Mouse (Mus musculus): ENCODE measurements around the gene Irf2. TPM values are rescaled to one million over a fixed set of nuclear protein-coding genes. Genes with fewer than 3 reads are reported as not detected.

Gene Irf2
- polyA plus RNA-seq, 1 experiment from 2014 or later = 29.0 TPM

- WGBS = 80% methylated on average over 9 of the region's 9 CpGs
- no peaks in the 10 kb centered on the region for H3K9me3 ChIP-seq (ENCODE audit: control insufficient read depth, low read length)
Observed at GRCm38 (mm10) chr8:46845891-46846290, 106.4 kb downstream of the Irf2 start.

GRCm38 (mm10) chr8:46846893-46847292 is 107.4 kb downstream of the Irf2 start:
- 95% methylated on average over 5 of the region's 5 CpGs for WGBS
- Histone ChIP-seq H3K4me3 (ENCODE audit: low read length) (no peak overlapping the region), H3K4me1 (ENCODE audit: control insufficient read depth, insufficient read depth, low read length) (peaks cover 44% of the 10 kb centered on the region), H3K27me3 (replicated peaks; ENCODE audit: control insufficient read depth, insufficient read depth, low read length) (no peaks in the 10 kb centered on the region), H3K9ac (ENCODE audit: low read depth, low read length) (no peak overlapping the region), H3K27ac (ENCODE audit: low read length) (no peak overlapping the region), H3K36me3 (ENCODE audit: control insufficient read depth, insufficient read depth, low read length) (peaks cover 7% of the 10 kb centered on the region), H3K9me3 (ENCODE audit: control insufficient read depth, low read length) (no peaks in the 10 kb centered on the region), H3K4me2 (ENCODE audit: low read depth, low read length) (no peak overlapping the region)
- no peak for ATAC-seq

More at GRCm38 (mm10) chr8:46845891-46846290, 106.4 kb downstream of the Irf2 start:
- ATAC-seq = no peak
- no peak overlapping the region for H3K4me2 ChIP-seq (ENCODE audit: low read depth, low read length)
- H3K27me3 ChIP-seq (replicated peaks; ENCODE audit: control insufficient read depth, insufficient read depth, low read length) = no peaks in the 10 kb centered on the region
- H3K4me3 ChIP-seq (ENCODE audit: low read length) = no peak overlapping the region
- peaks cover 7% of the 10 kb centered on the region for H3K36me3 ChIP-seq (ENCODE audit: control insufficient read depth, insufficient read depth, low read length)
- H3K4me1 ChIP-seq (ENCODE audit: control insufficient read depth, insufficient read depth, low read length) = peaks cover 38% of the 10 kb centered on the region
- H3K27ac ChIP-seq (ENCODE audit: low read length) = peak overlapping the region; percentile 74
- H3K9ac ChIP-seq (ENCODE audit: low read depth, low read length) = no peak overlapping the region

GRCm38 (mm10) chr8:46848011-46848641 is 108.6 kb downstream of the Irf2 start:
- peak; percentile 66 for ATAC-seq
- H3K36me3 ChIP-seq (ENCODE audit: control insufficient read depth, insufficient read depth, low read length) = peaks cover 7% of the 10 kb centered on the region
- H3K4me1 ChIP-seq (ENCODE audit: control insufficient read depth, insufficient read depth, low read length) = peaks cover 32% of the 10 kb centered on the region
- no peak overlapping the region for H3K9ac ChIP-seq (ENCODE audit: low read depth, low read length)
- H3K4me2 ChIP-seq (ENCODE audit: low read depth, low read length) = no peak overlapping the region
- WGBS = 66% methylated on average over 6 of the region's 6 CpGs
- H3K9me3 ChIP-seq (ENCODE audit: control insufficient read depth, low read length) = no peaks in the 10 kb centered on the region
- no peak overlapping the region for H3K4me3 ChIP-seq (ENCODE audit: low read length)
- no peaks in the 10 kb centered on the region for H3K27me3 ChIP-seq (replicated peaks; ENCODE audit: control insufficient read depth, insufficient read depth, low read length)
- peak overlapping the region; percentile 96 for H3K27ac ChIP-seq (ENCODE audit: low read length)

- ATAC-seq = peak; percentile 88
- 47% methylated on average over 6 of the region's 6 CpGs for WGBS
- peak overlapping the region; percentile 30; the same call in 1 of the 2 replicates for H3K4me2 ChIP-seq (ENCODE audit: low read depth, low read length)
Observed at GRCm38 (mm10) chr8:46848931-46849330, 109.4 kb downstream of the Irf2 start.

DNA sequence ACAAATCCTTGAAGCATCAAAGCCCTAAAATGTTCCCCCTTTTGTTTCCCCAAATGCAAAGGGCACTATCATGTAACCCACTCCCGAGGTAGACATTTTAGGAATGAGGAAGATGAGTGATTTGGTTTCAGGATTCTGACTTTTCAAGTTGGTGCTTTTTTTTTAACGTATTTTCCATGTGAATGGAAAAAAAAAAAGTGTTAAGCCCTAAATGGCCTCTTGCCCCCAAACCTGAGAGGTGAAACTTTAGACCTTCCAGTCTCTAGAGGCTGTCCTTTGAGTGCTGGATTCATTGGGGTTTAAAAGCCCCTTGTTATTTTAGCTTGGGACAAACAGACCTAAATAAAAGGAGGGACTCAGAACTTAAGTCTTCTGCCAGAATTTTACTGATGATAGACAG is 109.9 kb downstream of the Irf2 start:
- H3K9me3 ChIP-seq (ENCODE audit: control insufficient read depth, low read length) = no peaks in the 10 kb centered on the region
- H3K4me1 ChIP-seq (ENCODE audit: control insufficient read depth, insufficient read depth, low read length) = peaks cover 29% of the 10 kb centered on the region
- ATAC-seq = no peak
- no peaks in the 10 kb centered on the region for H3K27me3 ChIP-seq (replicated peaks; ENCODE audit: control insufficient read depth, insufficient read depth, low read length)
- H3K27ac ChIP-seq (ENCODE audit: low read length) = peak overlapping the region; percentile 96
- 32% methylated on average over 2 of the region's 2 CpGs for WGBS
- no peak overlapping the region for H3K9ac ChIP-seq (ENCODE audit: low read depth, low read length)
- H3K4me2 ChIP-seq (ENCODE audit: low read depth, low read length) = no peak overlapping the region
- peaks cover 7% of the 10 kb centered on the region for H3K36me3 ChIP-seq (ENCODE audit: control insufficient read depth, insufficient read depth, low read length)
- no peak overlapping the region for H3K4me3 ChIP-seq (ENCODE audit: low read length)

More at GRCm38 (mm10) chr8:46848931-46849330, 109.4 kb downstream of the Irf2 start:
- peaks cover 31% of the 10 kb centered on the region for H3K4me1 ChIP-seq (ENCODE audit: control insufficient read depth, insufficient read depth, low read length)
- no peak overlapping the region for H3K4me3 ChIP-seq (ENCODE audit: low read length)
- peak overlapping the region; percentile 53; the same call in 1 of the 2 replicates for H3K9ac ChIP-seq (ENCODE audit: low read depth, low read length)
- peak overlapping the region; percentile 96 for H3K27ac ChIP-seq (ENCODE audit: low read length)
- H3K9me3 ChIP-seq (ENCODE audit: control insufficient read depth, low read length) = no peaks in the 10 kb centered on the region
- no peaks in the 10 kb centered on the region for H3K27me3 ChIP-seq (replicated peaks; ENCODE audit: control insufficient read depth, insufficient read depth, low read length)
- H3K36me3 ChIP-seq (ENCODE audit: control insufficient read depth, insufficient read depth, low read length) = peaks cover 7% of the 10 kb centered on the region

GRCm38 (mm10) chr8:46850258-46850897 is 110.8 kb downstream of the Irf2 start:
- Histone ChIP-seq H3K4me2 (ENCODE audit: low read depth, low read length) (no peak overlapping the region), H3K36me3 (ENCODE audit: control insufficient read depth, insufficient read depth, low read length) (peaks cover 7% of the 10 kb centered on the region), H3K9ac (ENCODE audit: low read depth, low read length) (no peak overlapping the region), H3K4me1 (ENCODE audit: control insufficient read depth, insufficient read depth, low read length) (peaks cover 22% of the 10 kb centered on the region), H3K9me3 (ENCODE audit: control insufficient read depth, low read length) (no peaks in the 10 kb centered on the region), H3K4me3 (ENCODE audit: low read length) (no peak overlapping the region), H3K27ac (ENCODE audit: low read length) (peak overlapping the region; percentile 96; the same call in 1 of the 2 replicates), H3K27me3 (replicated peaks; ENCODE audit: control insufficient read depth, insufficient read depth, low read length) (no peaks in the 10 kb centered on the region)
- no peak for ATAC-seq
- WGBS = 87% methylated on average over 6 of the region's 6 CpGs

- Histone ChIP-seq H3K36me3 (ENCODE audit: control insufficient read depth, insufficient read depth, low read length) (no peaks in the 10 kb centered on the region), H3K9ac (ENCODE audit: low read depth, low read length) (no peak overlapping the region), H3K27ac (ENCODE audit: low read length) (peak overlapping the region; percentile 47), H3K27me3 (replicated peaks; ENCODE audit: control insufficient read depth, insufficient read depth, low read length) (no peaks in the 10 kb centered on the region), H3K9me3 (ENCODE audit: control insufficient read depth, low read length) (no peaks in the 10 kb centered on the region), H3K4me2 (ENCODE audit: low read depth, low read length) (no peak overlapping the region), H3K4me3 (ENCODE audit: low read length) (no peak overlapping the region), H3K4me1 (ENCODE audit: control insufficient read depth, insufficient read depth, low read length) (peaks cover 22% of the 10 kb centered on the region)
- 34% methylated on average over 4 of the region's 4 CpGs for WGBS
- ATAC-seq = no peak
Observed at GRCm38 (mm10) chr8:46851560-46851959, 112.0 kb downstream of the Irf2 start.

- no peaks in the 10 kb centered on the region for H3K9me3 ChIP-seq (ENCODE audit: control insufficient read depth, low read length)
- no peak overlapping the region for H3K4me3 ChIP-seq (ENCODE audit: low read length)
- no peaks in the 10 kb centered on the region for H3K36me3 ChIP-seq (ENCODE audit: control insufficient read depth, insufficient read depth, low read length)
- ATAC-seq = no peak
- no peaks in the 10 kb centered on the region for H3K27me3 ChIP-seq (replicated peaks; ENCODE audit: control insufficient read depth, insufficient read depth, low read length)
- H3K9ac ChIP-seq (ENCODE audit: low read depth, low read length) = no peak overlapping the region
- peaks cover 21% of the 10 kb centered on the region for H3K4me1 ChIP-seq (ENCODE audit: control insufficient read depth, insufficient read depth, low read length)
- no peak overlapping the region for H3K4me2 ChIP-seq (ENCODE audit: low read depth, low read length)
- H3K27ac ChIP-seq (ENCODE audit: low read length) = no peak overlapping the region
- 81% methylated on average over 11 of the region's 11 CpGs for WGBS
Observed at GRCm38 (mm10) chr8:46852377-46852776, 112.8 kb downstream of the Irf2 start.

DNA sequence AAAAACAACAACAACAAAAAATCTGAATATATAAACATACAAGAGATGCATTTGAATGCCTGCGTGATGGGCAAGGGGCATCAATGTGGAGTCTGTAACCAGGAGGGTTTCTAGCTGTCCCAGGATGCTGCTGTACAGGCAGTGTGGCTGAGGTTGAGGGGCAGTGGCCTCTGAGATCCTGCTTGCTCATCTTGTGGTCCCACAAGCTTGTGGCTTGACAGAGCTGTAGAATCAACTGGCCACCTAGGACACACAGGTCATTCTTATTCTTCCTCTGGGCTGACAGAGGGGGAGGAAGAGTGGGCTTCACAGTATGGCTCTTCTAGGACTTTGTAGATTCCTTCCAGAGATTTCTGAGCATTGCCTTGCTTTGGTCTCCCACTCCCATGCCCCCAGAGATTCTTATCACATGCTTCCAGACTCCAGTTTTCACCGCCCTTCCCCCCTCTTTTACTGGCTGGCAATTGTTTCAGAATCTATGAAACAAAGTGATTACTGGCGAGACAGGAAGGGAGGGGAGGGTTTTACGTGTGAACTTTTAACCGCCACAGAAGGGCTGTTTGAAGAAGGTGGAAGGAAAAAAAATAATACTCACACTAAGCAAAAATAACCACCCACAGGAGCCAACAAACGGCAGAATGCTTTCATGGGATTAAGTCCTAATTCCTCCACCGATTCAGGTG is 119.8 kb downstream of the Irf2 start:
- H3K36me3 ChIP-seq (ENCODE audit: control insufficient read depth, insufficient read depth, low read length) = no peaks in the 10 kb centered on the region
- no peaks in the 10 kb centered on the region for H3K9me3 ChIP-seq (ENCODE audit: control insufficient read depth, low read length)
- H3K4me2 ChIP-seq (ENCODE audit: low read depth, low read length) = no peak overlapping the region
- 0 out of 2 replicates have a peak, but pooled peaks cover 3% of the 10 kb centered on the region for H3K4me1 ChIP-seq (ENCODE audit: control insufficient read depth, insufficient read depth, low read length)
- 35% methylated on average over 7 of the region's 7 CpGs for WGBS
- no peak overlapping the region for H3K9ac ChIP-seq (ENCODE audit: low read depth, low read length)
- H3K27ac ChIP-seq (ENCODE audit: low read length) = peak overlapping the region; percentile 37
- ATAC-seq = peak; percentile 38; the same call in 1 of the 2 replicates
- H3K27me3 ChIP-seq (replicated peaks; ENCODE audit: control insufficient read depth, insufficient read depth, low read length) = no peaks in the 10 kb centered on the region
- no peak overlapping the region for H3K4me3 ChIP-seq (ENCODE audit: low read length)

Data from intestine, embryonic 16.5 days (tissue).